Mouse (Mus musculus): Measurements from ENCODE around the gene Gm17349.

Gene Gm17349

DNA sequence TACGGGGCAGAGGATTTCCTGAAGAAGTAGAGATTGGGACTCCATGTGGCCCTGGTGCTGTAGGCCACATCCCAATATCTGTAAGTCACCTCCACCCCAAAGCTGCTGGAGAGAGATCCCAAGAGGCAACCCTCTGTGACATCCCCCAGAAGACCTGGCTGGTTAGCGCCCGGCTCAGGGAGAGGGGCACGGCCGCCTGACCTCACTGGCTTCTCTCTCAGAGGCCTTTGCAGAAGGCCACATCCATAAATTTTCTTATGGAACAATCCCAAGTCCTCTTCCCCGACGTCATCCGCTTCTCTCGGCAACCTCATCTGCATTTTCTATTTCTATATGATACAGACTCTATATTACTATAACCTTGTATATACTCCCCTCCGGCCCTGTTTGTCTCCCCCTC, 5.6 kb downstream of the Gm17349 start:
- no peak for DNase-seq (ENCODE audit: low spot score in 2 of 2)

DNA sequence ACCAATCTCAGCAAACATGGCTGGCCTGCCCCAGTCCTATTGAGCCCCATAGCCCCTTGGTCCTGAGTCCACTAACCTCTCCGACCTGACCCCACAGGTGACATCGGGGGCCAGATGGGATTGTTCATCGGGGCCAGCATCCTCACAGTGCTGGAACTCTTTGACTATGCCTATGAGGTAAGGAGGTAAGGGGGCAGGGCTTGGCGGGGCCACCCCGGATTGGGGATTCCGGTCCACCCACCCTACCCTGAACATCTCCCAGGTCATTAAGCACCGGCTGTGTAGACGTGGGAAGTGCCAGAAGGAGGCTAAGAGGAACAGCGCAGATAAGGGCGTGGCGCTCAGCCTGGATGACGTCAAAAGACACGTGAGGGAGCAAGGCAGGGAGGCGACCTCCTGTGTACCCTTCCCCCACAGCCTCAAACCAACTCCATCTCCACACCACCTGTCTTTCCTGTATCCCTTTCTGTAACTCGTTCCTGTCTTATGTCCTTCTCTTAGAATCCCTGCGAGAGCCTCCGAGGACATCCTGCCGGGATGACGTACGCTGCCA, 6.7 kb downstream of the Gm17349 start:
- no peak for DNase-seq (ENCODE audit: low spot score in 2 of 2)

DNA sequence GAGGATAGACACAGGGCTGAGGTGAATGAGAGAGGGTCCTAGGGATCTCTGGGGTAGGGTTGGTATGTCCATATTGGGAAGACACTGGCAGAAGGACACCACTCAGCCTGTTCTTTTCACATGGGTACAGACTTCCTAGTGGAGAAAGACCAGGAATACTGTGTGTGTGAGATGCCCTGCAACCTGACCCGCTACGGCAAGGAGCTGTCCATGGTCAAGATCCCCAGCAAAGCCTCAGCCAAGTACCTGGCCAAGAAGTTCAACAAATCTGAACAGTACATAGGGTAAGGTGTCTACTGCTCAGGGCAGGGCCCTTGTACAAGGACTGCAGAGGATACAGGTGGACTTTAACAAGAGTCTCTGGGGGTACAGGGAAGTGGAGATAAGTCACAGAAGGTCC, 8.0 kb downstream of the Gm17349 start:
- no peak for DNase-seq (ENCODE audit: low spot score in 2 of 2)

DNA sequence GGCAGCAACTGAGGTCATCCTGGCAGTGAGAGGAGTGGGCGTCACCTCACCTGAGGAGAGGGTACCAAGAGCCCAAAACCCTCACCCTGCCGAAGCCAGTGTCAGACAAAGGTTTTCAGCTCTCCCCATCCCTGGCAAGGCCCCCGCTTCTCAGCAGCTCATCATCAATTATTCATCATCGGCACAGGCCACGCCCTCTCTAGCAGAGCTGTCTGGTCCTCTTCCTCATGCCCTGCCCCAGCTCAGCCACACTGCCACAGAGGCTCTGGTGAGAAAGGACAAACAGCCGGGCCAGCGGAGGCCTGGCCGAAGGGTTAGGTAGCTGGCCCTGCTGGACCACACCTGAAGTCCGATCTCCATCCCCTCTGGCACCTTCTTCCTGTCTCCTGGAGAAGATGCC, 13.3 kb downstream of the Gm17349 start:
- DNase-seq (ENCODE audit: low spot score in 2 of 2): no peak

DNA sequence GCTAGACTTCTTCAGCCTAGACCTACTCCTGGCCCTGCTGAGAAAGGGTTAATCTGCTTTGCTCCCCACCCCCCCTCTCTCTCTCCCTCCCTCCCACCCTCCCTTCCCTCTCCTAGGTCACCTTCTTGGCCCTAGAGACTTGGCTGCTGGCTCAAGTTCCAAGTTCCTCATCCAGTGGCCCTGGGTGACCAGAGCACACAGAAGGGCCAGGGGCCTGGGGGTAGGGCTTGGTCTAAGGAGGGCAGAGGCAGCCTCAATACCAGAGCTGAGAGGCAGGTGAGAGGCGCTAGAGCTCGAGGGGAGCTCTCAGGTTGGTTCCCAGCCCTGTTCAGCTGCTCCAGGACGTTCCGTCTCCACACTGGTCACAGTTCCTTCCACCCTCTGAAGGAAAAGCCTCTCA, 14.4 kb downstream of the Gm17349 start:
- DNase-seq (ENCODE audit: low spot score in 2 of 2): no peak

DNA sequence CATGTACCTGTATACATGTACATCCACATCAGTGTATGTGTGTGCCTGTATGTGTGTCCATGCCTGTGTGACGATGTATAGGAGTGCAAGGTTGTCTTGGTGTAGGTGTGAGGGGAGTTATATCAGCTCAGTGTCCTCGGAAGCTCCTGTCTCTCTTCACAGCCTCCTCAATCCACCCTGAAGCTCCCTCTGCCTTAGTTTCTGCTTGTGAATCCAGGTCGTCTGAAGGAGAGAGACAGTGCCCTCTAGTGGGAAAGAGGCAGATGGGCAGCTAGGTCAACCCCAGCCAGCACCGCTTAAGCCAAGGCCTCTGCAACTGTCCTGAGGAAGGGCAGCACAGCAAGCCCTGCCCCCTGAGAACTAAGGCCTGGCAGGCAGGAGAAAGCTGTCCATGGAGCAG, 16.6 kb downstream of the Gm17349 start:
- peak in 1 of 2 experiments; percentile 43 for DNase-seq (ENCODE audit: low spot score in 2 of 2)

DNA sequence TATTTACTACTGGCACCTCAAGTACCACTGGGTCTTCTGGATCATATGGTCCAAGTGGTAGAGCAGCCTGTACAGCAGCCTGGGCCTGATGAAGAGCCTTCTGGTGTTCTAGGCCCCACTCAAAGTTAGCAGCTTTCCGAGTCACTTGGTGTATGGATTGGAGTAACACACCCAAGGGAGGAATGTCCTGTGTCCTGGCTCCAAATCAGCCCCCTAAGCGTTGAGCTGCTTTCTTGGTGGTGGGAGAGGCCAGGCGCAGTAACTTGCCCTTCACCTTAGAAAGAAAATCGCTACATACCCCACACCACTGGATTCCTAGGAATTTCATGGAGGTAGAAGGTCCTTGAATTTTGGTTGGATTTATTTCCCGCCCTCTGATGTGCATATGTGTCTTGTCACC, 21.1 kb downstream of the Gm17349 start:
- DNase-seq (ENCODE audit: low spot score in 2 of 2): no peak

DNA sequence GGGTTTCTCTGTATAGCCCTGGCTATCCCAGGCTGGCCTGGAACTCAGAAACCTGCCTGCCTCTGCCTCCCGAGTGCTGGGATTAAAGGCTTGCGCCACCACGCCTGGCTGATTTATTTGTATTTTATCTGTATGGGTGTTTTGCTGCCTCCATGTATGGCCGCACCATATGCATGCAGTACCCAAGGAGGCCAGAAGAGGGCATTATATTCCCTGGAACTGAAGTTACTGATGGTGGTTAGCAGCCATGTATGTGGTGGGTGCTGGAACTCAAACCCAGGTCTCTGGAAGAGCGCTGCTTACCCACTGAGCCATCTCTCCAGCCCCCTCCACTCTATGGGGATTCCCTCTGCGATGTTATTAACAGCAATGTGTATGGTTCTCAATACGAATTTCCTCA, 22.4 kb downstream of the Gm17349 start:
- DNase-seq (ENCODE audit: low spot score in 2 of 2): no peak

DNA sequence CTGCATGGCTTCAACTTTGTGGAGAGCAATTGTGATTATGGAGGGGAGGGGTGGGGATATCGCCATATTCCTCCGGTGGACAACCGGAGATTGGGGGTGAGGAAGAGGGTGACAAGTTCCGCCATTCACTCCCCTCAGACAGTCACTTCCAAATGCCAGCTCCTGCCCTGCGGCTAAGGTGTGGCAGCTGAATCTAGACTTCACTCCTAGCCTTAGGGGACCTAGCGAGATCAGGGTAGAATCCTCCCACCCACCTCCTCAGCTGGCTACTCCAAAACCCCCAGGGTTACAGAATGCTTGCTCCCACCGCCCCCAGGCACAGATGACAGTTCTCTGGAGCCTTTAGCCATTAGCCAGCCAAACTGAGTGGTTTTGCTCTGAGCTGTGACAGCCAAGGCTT, 26.3 kb downstream of the Gm17349 start:
- DNase-seq (ENCODE audit: low spot score in 2 of 2): no peak

DNA sequence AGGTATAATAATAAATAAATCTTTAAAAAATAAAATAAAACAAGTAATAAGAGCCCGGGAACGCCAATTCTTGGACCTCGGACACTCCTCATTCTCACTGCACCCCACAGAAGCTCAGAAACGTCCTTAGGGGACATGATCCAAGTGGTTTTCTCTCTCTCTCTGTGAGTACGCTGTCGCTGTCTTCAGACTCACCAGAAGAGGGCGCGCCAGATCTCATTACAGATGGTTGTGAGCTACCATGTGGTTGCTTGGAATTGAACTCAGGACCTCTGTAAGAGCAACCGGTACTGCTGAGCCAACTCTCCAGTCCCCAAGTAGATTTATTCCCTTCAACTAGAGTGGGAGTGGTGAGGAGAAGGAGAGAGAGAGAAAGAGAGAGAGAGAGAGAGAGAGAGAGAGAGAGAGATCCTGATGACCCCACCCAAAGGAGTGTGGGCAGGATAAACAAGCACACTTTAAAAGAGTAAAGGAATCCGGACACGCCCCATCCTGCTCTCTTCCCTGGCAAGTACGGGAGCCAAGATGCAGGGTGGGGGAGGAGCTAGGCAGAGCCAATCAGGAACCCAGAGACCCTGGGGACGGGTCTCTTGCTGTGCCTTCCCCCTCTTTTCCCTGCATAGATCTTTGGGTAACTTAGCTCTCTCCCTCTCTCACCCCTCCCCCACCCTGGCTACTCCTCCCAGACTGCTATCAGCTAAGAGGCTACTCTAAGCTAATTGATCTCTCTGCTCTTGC, 27.1 kb downstream of the Gm17349 start:
- peak in 1 of 2 experiments; percentile 57 for DNase-seq (ENCODE audit: low spot score in 2 of 2)

DNA sequence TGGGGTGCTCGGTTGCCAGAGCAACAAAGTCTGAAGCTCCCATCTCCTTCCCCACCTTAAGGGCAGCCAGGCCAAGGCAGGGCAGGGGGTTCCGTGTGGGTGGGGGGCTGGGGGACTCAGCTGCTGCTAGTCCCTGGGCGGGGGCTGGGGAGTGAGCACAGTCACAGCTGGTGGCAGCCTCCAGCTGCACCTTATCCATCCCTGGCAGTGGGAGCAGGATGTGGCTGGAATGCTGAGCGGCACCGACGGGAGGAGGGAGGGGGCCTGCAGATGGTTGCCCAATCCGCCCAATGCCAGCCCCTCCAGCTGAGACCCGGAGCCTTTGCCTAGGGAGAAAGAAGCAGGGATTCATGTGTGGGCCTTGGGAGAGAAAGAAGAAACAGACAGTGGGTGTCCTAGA, 28.2 kb downstream of the Gm17349 start:
- no peak for DNase-seq (ENCODE audit: low spot score in 2 of 2)

DNA sequence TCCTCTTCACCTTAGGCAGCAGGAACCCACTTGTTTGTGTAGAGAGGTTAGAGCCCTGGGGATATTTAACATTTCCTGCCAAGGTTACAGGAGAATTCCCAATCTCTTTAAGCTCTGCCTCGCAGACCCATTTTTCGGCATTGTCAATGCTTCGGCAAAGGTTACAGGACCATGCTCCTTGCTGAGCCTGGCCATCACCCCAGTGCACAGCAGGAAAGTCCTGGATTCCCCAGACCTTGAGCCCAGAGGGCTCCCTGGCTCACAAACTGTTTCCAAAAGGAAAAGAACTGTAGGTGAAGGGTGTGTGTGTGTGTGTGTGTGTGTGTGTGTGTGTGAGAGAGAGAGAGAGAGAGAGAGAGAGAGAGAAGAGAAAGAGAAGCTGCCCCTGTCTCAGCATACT, 30.4 kb downstream of the Gm17349 start:
- DNase-seq (ENCODE audit: low spot score in 2 of 2): no peak

DNA sequence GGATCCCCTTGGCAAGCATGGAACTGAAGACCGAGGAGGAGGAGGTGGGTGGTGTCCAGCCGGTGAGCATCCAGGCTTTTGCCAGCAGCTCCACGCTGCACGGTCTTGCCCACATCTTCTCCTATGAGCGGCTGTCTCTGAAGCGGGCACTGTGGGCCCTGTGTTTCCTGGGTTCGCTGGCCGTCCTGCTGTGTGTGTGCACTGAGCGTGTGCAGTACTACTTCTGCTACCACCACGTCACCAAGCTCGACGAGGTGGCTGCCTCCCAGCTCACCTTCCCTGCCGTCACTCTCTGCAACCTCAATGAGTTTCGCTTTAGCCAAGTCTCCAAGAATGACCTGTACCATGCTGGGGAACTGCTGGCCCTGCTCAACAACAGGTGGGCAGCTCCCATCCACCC, 33.5 kb downstream of the Gm17349 start:
- DNase-seq (ENCODE audit: low spot score in 2 of 2): no peak

DNA sequence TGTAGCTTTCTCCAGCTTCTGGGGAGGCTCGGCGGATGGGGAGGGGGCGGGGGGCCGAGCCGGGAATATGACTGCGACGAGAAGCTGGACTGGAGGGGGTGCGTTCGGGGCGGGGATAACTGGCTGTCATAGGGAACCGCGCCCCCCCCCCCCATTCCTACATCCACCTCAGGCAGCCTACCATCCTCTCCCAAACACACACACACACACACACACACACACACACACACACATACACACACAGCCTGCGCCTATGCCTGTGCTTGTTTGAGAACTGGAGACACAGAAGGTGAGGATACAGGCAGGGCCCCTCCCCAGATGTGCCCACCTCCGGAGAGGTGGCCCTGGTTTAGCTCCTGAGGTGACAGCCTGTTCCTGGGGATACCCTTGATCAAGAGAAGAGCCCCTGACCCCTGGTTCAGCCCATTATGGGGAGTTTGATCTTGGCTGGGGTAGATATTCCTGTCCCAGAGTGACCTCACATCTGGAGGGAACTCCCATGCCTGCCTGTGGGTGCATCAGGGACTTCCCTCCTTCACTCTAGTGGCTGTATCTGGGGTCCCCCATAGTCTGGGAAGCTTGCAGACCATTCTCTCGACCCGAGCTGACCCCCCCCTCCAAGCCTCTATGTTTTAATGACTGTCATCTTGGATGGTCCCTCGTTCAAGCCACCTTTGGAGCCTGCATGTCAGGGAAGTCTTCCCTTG, 34.2 kb downstream of the Gm17349 start:
- DNase-seq (ENCODE audit: low spot score in 2 of 2): no peak

DNA sequence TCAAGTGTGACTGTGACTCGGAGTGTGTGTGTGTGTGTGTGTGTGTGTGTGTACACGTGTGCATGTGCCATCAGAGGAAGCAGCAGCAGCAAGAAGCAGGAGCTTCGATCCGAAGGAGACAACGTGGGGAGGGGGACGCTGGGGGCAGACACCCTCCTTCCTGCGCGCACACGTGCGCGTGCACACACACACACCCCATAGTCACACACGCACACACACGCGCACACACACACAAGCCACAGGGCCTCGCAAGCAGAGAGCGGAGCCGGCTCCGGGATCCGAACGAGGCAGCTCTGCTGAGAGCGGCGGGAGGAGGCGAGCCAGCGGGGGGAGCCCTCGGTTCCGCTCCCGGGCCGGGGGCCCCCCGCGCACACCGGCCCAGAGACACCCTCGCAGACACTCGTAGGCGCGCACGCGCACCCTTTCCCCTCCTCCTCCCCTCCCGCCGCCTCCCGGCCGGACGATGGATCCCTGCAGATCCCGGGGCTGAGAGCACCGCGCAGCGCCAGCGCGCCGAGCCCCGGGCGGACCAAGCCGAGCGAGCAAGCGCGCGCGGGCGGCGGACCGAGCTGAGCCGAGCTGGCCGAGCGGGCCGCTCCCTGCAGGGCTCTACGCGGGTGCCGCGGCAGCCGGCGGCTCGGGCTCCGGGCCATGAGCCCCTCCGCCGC, 35.0 kb downstream of the Gm17349 start, which contains the start of gene Asic1:
Gene Asic1, plus strand, starts transcription at position 215 of the 668 bp plus-strand sequence.
- peak in 1 of 2 experiments; percentile 16 for DNase-seq (ENCODE audit: low spot score in 2 of 2)

DNA sequence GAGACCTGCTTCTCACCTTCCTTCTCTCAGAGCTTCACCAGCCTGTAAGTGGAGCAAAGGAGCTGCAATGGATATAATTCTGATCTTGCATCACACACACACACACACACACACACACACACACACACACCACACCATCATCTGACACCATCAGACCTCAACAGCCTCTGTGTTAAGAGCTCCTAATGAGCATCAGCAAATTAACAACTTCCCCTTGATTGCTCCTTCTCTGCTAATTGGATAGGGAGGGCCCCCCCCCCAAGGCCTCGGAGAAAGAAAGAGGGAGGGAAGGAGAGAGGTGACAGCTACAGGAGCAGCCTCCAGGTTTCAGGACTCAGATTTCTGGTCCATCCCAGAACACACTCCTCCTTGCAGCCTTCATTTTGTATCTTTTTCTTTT, 35.9 kb downstream of the Gm17349 start:
- DNase-seq (ENCODE audit: low spot score in 2 of 2): no peak

DNA sequence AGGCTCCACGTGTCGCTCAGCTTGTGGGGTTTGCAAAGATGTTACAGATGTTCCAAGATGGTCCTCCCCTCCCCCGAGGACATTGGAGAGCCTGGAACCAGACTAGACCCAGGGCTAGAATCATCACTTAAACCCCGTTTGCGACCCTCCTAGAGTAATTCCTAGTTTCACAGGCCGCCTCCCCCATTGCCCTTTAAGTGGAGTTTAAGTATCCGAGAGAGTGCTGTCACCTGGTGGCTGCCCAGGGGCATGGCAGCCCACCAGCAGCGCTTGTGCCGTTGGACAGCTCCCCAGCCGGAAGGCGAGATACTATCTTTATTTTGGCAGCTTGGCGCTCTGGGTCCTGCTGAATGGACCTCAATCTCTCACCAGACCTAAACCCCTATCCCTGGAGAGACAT, 36.4 kb downstream of the Gm17349 start:
- DNase-seq (ENCODE audit: low spot score in 2 of 2): peak; percentile 48 to 73

DNA sequence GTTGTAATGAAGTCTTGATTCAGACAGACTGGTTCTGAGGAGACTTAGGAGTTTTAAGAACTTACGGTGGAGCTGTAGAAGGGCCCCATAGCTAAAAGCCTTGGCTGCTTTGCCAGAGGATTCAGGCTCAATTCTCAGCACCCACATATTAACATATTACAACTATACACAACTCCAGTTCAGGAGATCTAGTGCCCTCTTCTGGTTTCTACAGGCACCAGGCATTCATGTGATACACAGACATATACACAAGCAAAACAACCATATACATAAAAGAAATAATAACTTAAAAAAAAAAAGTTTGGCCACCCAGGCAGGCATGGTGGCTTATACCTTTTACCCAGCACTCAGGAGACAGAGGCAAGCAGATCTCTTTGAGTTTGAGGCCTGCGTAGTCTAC, 37.7 kb downstream of the Gm17349 start:
- no peak for DNase-seq (ENCODE audit: low spot score in 2 of 2)

DNA sequence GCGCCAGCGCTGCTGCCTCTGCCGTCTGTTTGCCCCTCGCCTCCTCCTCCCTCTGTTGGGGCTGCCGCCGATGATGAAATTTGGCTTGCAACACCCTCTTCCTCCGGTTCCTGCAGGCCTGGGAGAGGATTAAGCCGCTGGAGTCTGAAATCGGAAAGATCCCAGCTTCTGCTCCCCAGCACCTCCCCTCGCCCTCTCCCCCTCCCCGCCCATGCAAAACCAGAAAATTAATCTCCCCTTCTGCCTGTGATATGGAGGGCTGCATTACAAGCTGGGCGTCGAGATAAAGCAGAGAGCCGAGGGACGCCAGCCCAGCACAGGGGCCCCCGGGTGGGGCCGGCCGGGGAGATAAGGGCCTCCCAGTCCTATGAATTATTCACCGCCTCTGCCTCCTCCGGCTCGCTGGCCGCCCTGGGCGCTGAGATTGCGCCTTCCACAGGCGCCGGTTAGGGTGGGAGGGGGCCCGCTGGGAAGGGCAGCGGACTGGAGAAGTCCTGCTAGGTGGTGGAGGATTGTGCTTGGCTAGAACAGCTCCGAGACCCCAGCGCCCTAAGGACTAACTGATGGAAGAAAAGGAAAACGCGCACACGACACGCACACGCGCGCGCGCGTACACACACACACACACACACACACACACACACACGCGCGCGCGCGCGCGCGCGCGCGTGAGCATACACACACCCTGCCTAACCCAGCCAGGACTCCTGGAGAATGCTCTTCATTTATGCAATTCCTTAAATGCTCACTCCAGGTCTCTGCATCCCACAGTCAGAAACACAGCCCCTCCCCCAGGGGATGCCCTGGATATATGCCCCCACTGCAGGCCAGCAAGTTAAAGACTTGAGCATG, 40.5 kb downstream of the Gm17349 start:
- no peak for DNase-seq (ENCODE audit: low spot score in 2 of 2)

DNA sequence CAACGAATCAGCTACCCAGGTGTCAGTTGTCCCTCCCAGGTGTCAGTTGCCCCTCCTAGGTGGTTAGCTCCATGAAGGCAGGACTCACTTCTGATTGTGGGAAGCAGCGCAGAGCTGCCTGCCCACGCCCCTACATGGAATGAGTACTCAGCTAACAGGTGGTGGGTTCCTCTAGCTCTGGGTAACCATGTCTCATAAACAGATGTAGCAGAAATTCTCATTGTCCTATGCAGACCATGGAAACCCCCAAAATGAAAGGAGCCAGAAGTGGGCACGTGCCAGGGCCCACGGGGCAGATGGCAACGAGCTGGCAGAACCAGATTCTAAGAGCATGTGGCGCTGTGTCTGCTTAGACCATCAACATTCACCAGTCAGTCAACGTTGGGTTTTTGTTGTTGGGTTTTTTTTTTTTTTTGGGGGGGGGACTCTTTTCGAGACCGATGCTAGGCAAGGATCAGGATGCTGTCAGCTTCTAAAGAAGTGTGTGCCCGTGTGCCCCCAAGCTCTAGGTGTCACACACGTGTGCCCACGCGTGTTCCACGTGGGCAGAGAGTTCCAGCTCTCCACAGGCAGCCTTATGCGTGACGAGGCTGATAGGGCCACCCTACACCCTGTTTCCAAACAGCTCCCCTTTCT, 41.2 kb downstream of the Gm17349 start:
- DNase-seq (ENCODE audit: low spot score in 2 of 2): no peak

DNA sequence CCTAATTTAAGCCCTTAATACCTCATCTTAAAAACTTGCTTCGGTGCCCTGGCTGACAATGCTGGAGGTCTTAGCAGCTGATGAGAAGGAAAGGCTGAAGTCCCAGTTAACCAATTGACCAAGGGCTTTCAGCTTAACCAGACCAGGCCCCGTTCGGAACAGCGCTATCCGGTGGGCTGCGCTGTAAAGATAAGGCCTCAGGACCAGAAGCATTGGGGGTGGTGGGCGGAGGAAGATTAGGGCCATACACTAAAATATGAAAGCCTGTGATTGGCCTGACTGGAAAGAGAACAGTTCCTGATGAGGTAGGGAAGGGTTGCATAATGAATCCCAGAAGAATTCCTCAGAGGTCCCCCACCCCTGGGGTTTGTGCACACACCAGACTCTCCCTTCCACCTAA, 42.9 kb downstream of the Gm17349 start:
- no peak for DNase-seq (ENCODE audit: low spot score in 2 of 2)
